Mouse (Mus musculus): Measurements from ENCODE around the gene BC051142.
"Not testable (repeated sequence)": the region's sequence is repeated elsewhere in the genome, so short reads cannot be mapped to it uniquely, and the experiment has no call there.

DNA sequence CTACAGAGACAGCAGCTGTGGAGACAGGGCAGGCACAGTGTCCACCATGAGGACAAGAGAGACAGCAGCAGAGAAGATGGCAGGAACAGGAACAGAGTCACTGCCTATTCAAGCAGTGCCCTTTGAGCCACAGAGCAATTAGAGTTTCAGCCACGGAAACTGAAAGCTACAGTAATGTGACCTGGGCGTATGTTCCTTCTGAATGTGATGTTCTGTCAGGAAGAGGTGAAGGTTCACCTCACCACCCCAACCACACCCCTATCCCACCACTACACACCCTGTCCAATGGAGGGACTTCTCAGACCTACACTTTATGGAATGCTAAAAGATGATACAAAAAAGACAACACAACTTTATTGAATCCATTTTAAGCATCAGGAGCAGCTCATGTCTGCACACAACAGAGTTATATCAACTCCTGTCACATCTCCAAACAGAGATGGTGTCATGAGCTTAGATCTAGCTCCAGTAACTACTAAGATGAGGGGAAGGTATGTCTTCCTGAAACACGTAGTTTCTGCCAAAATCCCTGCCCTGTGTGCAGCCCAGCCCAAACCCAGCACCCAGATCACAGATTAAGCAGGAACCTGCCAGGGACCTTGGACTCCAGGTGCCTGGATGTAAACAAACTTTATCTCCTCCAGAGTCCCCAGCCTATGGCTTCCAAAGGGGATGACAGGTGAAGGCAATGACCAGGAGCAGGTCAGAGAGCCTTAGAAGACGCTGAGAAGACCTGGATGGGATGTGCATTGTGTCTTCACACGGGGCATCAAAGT lies 78.8 kb downstream of the BC051142 start, which contains the start of gene Btnl4:
- not testable (repeated sequence) for TF ChIP-seq CTCF, EP300 (IDR thresholded peaks at IDR 0.05; ENCODE audit: low read depth)

Data from heart, postnatal 0 days (tissue).